Mouse (Mus musculus) stomach, embryonic 15.5 days (tissue): ENCODE results near the gene Dpm1. TPM values are rescaled to one million over a fixed set of nuclear protein-coding genes. Genes with fewer than 3 reads are reported as not detected.
A peak's percentile ranks its signal among the peaks of the same experiment; 100 is the strongest.

Source experiments
- ATAC-seq: fragments of 200-750 bp; cut with Nextera tagmentation; 2 replicates; pipeline ENCODE4 v1.8.0; 2017; ENCODE audit warnings: low read depth, moderate number of reproducible peaks, moderate TSS enrichment; ENCODE audit not compliant: insufficient read depth, low FRiP score
- H3K27ac ChIP-seq: fragments of 300-500 bp; sonication (generic); 2 replicates; pipeline ENCODE4 v1.5.1; 2015; ENCODE audit warnings: mild to moderate bottlenecking, inconsistent platforms
- H3K27me3 ChIP-seq: fragments of 300-500 bp; sonication (generic); replicated peaks from 2 replicates; pipeline ENCODE4 v1.6.1; 2015; ENCODE audit warnings: inconsistent platforms
- H3K36me3 ChIP-seq: fragments of 300-500 bp; sonication (generic); 2 replicates; pipeline ENCODE4 v1.6.1; 2015; ENCODE audit warnings: inconsistent platforms
- H3K4me1 ChIP-seq: fragments of 300-500 bp; sonication (generic); 2 replicates; pipeline ENCODE4 v1.6.1; 2015; ENCODE audit warnings: inconsistent platforms
- H3K4me2 ChIP-seq: fragments of 300-500 bp; sonication (generic); 2 replicates; pipeline ENCODE4 v1.6.1; 2015; ENCODE audit warnings: mild to moderate bottlenecking, inconsistent platforms
- H3K4me3 ChIP-seq: fragments of 300-500 bp; sonication (generic); replicated peaks from 2 replicates; pipeline ENCODE4 v1.5.1; 2015; ENCODE audit warnings: inconsistent platforms
- H3K9ac ChIP-seq: fragments of 300-500 bp; sonication (generic); 2 replicates; pipeline ENCODE4 v1.6.1; 2015; ENCODE audit warnings: inconsistent platforms
- H3K9me3 ChIP-seq: fragments of 300-500 bp; sonication (generic); 2 replicates; pipeline ENCODE4 v1.6.1; 2016; ENCODE audit warnings: inconsistent platforms
- WGBS: fragments of 180-500 bp; shearing (Covaris S2); methylation state at CpG from one replicate; pipeline ENCODE4 v1.1.7; 2015; 5-methylcytosine and 5-hydroxymethylcytosine counted together
- polyA plus RNA-seq: library from polyadenylated mRNA; unstranded; fragments of >200 nt; fragmentation: Nextera tagmentation; extraction: Ambion mirVana; gene quantifications from 2 replicates; pipeline ENCODE4 v1.2.1, GENCODE M21; 2015

Gene Dpm1
- polyA plus RNA-seq, 1 experiment from 2014 or later = 98.6 TPM

GRCm38 (mm10) chr2:168248856-168249245 lies 18.5 kb upstream of the Dpm1 start:
- ATAC-seq = no peak
- Histone ChIP-seq H3K27ac (no peak overlapping the region), H3K4me3 (no peak overlapping the region), H3K4me2 (no peak overlapping the region), H3K36me3 (no peaks in the 10 kb centered on the region), H3K9me3 (no peaks in the 10 kb centered on the region), H3K27me3 (no peaks in the 10 kb centered on the region), H3K4me1 (no peaks in the 10 kb centered on the region), H3K9ac (no peak overlapping the region)
- WGBS = 25% methylated on average over 2 of the region's 2 CpGs

DNA sequence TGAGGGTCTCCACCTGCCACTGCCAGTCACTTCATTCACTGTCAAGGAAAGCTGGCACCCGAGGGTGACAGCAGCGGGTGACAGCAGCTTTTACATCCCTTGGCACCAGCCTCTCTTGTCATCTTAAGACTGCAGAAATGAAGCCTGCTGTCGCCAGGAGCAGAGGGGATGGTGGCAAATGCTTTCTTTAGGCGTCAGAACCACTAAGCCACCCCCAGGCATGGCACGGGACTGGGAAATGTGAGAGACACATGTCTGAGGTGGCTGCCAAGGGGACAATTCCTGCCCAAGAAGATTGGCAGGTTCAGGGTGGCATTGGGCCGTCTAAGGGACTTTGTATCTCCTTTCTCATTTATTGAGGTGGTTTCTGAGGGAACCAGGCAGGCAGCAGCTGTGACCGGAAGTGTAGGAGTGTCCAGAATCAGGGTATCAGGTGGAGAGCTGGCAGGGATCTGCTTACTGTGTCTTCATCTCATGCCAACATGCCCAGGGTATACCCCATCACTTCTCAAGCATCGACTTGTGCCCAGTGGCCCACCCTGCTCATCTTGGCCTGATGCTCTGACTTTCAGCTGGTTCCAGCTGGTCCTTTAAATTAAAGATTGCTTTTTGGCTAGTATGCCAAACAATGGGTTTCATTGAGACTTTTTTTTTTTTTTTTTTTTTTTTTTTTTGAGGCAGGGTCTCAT lies 17.9 kb upstream of the Dpm1 start:
- no peaks in the 10 kb centered on the region for H3K36me3 ChIP-seq
- 79% methylated on average over 8 of the region's 8 CpGs for whole genome bisulfite sequencing
- H3K4me1 ChIP-seq = no peaks in the 10 kb centered on the region
- no peaks in the 10 kb centered on the region for H3K9me3 ChIP-seq
- no peak overlapping the region for H3K27ac ChIP-seq
- no peak overlapping the region for H3K4me2 ChIP-seq
- ATAC-seq = no peak
- no peak overlapping the region for H3K9ac ChIP-seq
- H3K27me3 ChIP-seq = no peaks in the 10 kb centered on the region
- H3K4me3 ChIP-seq = no peak overlapping the region

GRCm38 (mm10) chr2:168245571-168245970 lies 15.2 kb upstream of the Dpm1 start:
- no peak overlapping the region for H3K4me3 ChIP-seq
- no peaks in the 10 kb centered on the region for H3K36me3 ChIP-seq
- no peak overlapping the region for H3K4me2 ChIP-seq
- H3K27me3 ChIP-seq = no peaks in the 10 kb centered on the region
- no peaks in the 10 kb centered on the region for H3K9me3 ChIP-seq
- no peaks in the 10 kb centered on the region for H3K4me1 ChIP-seq
- no peak for ATAC-seq
- H3K27ac ChIP-seq = no peak overlapping the region
- WGBS = 36% methylated on average over 8 of the region's 8 CpGs
- H3K9ac ChIP-seq = no peak overlapping the region

- no peak overlapping the region for H3K4me3 ChIP-seq
- H3K9ac ChIP-seq = no peak overlapping the region
- no peak overlapping the region for H3K27ac ChIP-seq
- 80% methylated on average over 4 of the region's 4 CpGs for WGBS
- no peak overlapping the region for H3K4me2 ChIP-seq
- no peak for ATAC-seq
- H3K36me3 ChIP-seq = no peaks in the 10 kb centered on the region
- H3K4me1 ChIP-seq = no peaks in the 10 kb centered on the region
- no peaks in the 10 kb centered on the region for H3K27me3 ChIP-seq
- H3K9me3 ChIP-seq = no peaks in the 10 kb centered on the region
These were observed 12.9 kb upstream of the Dpm1 start for GRCm38 (mm10) chr2:168243278-168243677.

DNA sequence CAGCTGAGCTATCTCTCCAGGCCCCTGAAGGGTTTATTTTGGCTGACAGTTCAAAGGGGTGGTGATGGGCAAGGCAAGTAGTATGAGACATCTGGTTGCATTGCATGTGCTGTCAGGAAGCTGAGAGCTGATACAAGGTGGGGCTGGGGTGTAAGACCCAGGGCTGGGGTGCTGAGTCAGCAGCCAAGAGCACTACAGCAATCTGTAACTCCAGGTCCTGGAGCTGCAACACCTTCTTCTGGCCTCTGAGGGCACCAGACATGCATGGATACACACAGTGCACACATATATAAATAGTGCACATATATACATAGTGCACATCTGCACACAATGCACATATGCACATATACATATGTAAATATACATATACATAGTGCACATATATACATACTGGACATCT lies 12.4 kb upstream of the Dpm1 start:
- Histone ChIP-seq H3K4me2 (no peak overlapping the region), H3K36me3 (no peaks in the 10 kb centered on the region), H3K4me1 (no peaks in the 10 kb centered on the region), H3K9me3 (no peaks in the 10 kb centered on the region), H3K27me3 (no peaks in the 10 kb centered on the region), H3K27ac (no peak overlapping the region), H3K9ac (no peak overlapping the region), H3K4me3 (no peak overlapping the region)
- no peak for ATAC-seq

DNA sequence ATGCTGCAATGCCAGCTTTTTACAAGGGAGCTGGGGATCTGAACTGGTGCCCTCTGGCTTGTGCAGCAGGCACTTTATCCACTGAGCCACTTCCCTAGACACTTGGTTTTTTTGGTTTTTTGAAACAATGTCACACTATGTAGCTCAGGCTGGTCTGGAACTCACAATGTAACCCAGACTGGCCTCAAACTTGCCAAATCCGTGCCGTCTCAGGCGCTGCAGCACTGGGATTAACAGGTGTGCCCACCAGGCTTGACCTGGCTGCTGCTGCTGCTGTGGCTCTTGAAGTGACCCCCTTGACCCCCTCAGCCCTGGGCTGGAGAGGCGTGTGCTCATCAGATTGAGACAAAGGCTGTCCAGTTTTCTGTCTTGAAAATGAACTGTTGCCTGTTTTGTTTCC lies 7.9 kb upstream of the Dpm1 start:
- Histone ChIP-seq H3K4me3 (no peak overlapping the region), H3K9me3 (no peaks in the 10 kb centered on the region), H3K4me2 (no peak overlapping the region), H3K4me1 (no peaks in the 10 kb centered on the region), H3K9ac (no peak overlapping the region), H3K27ac (no peak overlapping the region), H3K27me3 (no peaks in the 10 kb centered on the region), H3K36me3 (0 out of 2 replicates have a peak, but pooled peaks cover 7% of the 10 kb centered on the region)
- no peak for ATAC-seq
- WGBS = 87% methylated on average over 4 of the region's 4 CpGs

- ATAC-seq = no peak
- Histone ChIP-seq H3K27ac (no peak overlapping the region), H3K4me1 (peaks cover 23% of the 10 kb centered on the region), H3K9ac (no peak overlapping the region), H3K27me3 (no peaks in the 10 kb centered on the region), H3K36me3 (0 out of 2 replicates have a peak, but pooled peaks cover 8% of the 10 kb centered on the region), H3K4me3 (no peak overlapping the region), H3K4me2 (no peak overlapping the region), H3K9me3 (no peaks in the 10 kb centered on the region)
- 88% methylated on average over 5 of the region's 5 CpGs for WGBS
These were observed 2.9 kb upstream of the Dpm1 start for GRCm38 (mm10) chr2:168233286-168233685.

DNA sequence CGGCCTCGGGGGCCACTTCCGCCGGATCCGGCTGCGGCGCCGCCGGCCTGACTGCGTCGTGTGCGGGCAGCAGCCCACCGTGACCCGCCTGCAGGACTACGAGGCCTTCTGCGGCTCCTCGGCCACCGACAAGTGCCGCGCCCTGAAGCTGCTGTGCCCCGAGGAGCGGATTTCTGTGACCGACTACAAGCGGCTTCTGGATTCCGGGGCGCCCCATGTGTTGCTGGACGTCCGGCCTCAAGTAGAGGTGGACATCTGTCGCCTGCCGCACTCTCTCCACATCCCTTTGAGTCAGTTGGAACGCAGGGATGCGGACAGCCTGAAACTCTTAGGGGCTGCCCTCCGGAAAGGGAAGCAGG lies 1.1 kb upstream of the Dpm1 start:
- H3K4me1 ChIP-seq = peaks cover 27% of the 10 kb centered on the region
- H3K9ac ChIP-seq = peak overlapping the region; percentile 96
- H3K9me3 ChIP-seq = no peaks in the 10 kb centered on the region
- H3K4me2 ChIP-seq = peak overlapping the region; percentile 99
- peaks cover 12% of the 10 kb centered on the region; the same call in 1 of the 2 replicates for H3K36me3 ChIP-seq
- 59% methylated on average over 33 of the region's 33 CpGs for WGBS
- H3K4me3 ChIP-seq = peak overlapping the region; percentile 100
- no peaks in the 10 kb centered on the region for H3K27me3 ChIP-seq
- no peak for ATAC-seq
- H3K27ac ChIP-seq = no peak overlapping the region

GRCm38 (mm10) chr2:168230773-168231470 lies 531 bp upstream of the Dpm1 start:
- H3K4me1 ChIP-seq = peaks cover 27% of the 10 kb centered on the region
- ATAC-seq = peak; percentile 45; the same call in 1 of the 2 replicates
- peak overlapping the region; percentile 95 for H3K27ac ChIP-seq
- H3K4me2 ChIP-seq = peak overlapping the region; percentile 99
- H3K36me3 ChIP-seq = peaks cover 14% of the 10 kb centered on the region
- H3K4me3 ChIP-seq = peak overlapping the region; percentile 100
- H3K27me3 ChIP-seq = no peaks in the 10 kb centered on the region
- peak overlapping the region; percentile 96 for H3K9ac ChIP-seq
- H3K9me3 ChIP-seq = no peaks in the 10 kb centered on the region
- WGBS = 3% methylated on average over 94 of the region's 105 CpGs

- Histone ChIP-seq H3K4me3 (peak overlapping the region; percentile 100), H3K27me3 (no peaks in the 10 kb centered on the region), H3K4me1 (peaks cover 27% of the 10 kb centered on the region), H3K4me2 (peak overlapping the region; percentile 99), H3K27ac (peak overlapping the region; percentile 95), H3K9ac (peak overlapping the region; percentile 96), H3K36me3 (peaks cover 28% of the 10 kb centered on the region), H3K9me3 (no peaks in the 10 kb centered on the region)
- WGBS = 16% methylated on average over 41 of the region's 41 CpGs
- peak; percentile 12; the same call in 1 of the 2 replicates for ATAC-seq
These were observed 1.0 kb downstream of the Dpm1 start for GRCm38 (mm10) chr2:168229116-168230025.

- no peak for ATAC-seq
- no peak overlapping the region for H3K9ac ChIP-seq
- no peaks in the 10 kb centered on the region for H3K9me3 ChIP-seq
- 85% methylated on average over 6 of the region's 6 CpGs for WGBS
- H3K4me2 ChIP-seq = no peak overlapping the region
- peaks cover 3% of the 10 kb centered on the region; the same call in 1 of the 2 replicates for H3K4me1 ChIP-seq
- H3K27ac ChIP-seq = no peak overlapping the region
- H3K27me3 ChIP-seq = no peaks in the 10 kb centered on the region
- no peak overlapping the region for H3K4me3 ChIP-seq
- H3K36me3 ChIP-seq = peaks cover 50% of the 10 kb centered on the region
These were observed 7.1 kb downstream of the Dpm1 start for GRCm38 (mm10) chr2:168223326-168223725.
